Mouse (Mus musculus) testis, postnatal 10 days (tissue): ENCODE measurements around the gene Kcnj11.
A peak's percentile ranks its signal among the peaks of the same experiment; 100 is the strongest.

Source experiments
- DNase-seq: peaks from one replicate; pipeline ENCODE4 v3.0.0; 2021; ENCODE audit warnings: low spot score

Kcnj11 gene

GRCm38 (mm10) chr7:46104256-46104915 is 3.8 kb upstream of the Kcnj11 start:
- DNase-seq: no peak

- DNase-seq: no peak
Measured at GRCm38 (mm10) chr7:46103771-46104170, 3.2 kb upstream of the Kcnj11 start.

GRCm38 (mm10) chr7:46103075-46103591 is 2.6 kb upstream of the Kcnj11 start:
- no peak for DNase-seq

- DNase-seq: no peak
Measured at GRCm38 (mm10) chr7:46099682-46100081, 882 bp downstream of the Kcnj11 start.

- DNase-seq: no peak
Measured at GRCm38 (mm10) chr7:46098919-46099286, 1.7 kb downstream of the Kcnj11 start.

GRCm38 (mm10) chr7:46098221-46098918 is 2.2 kb downstream of the Kcnj11 start:
- DNase-seq: no peak

- DNase-seq: no peak
Measured at GRCm38 (mm10) chr7:46097319-46097783, 3.2 kb downstream of the Kcnj11 start.

GRCm38 (mm10) chr7:46096136-46096535 is 4.4 kb downstream of the Kcnj11 start:
- DNase-seq: peak; percentile 81

GRCm38 (mm10) chr7:46092803-46093202 is 7.8 kb downstream of the Kcnj11 start:
- no peak for DNase-seq

GRCm38 (mm10) chr7:46088241-46088640 is 12.3 kb downstream of the Kcnj11 start:
- DNase-seq: no peak

GRCm38 (mm10) chr7:46086378-46086777 is 14.2 kb downstream of the Kcnj11 start:
- DNase-seq: no peak

- DNase-seq: no peak
Measured at GRCm38 (mm10) chr7:46084839-46085513, 15.6 kb downstream of the Kcnj11 start.

GRCm38 (mm10) chr7:46084024-46084423 is 16.5 kb downstream of the Kcnj11 start:
- no peak for DNase-seq

GRCm38 (mm10) chr7:46077675-46078074 is 22.9 kb downstream of the Kcnj11 start:
- DNase-seq: no peak

GRCm38 (mm10) chr7:46076844-46077243 is 23.7 kb downstream of the Kcnj11 start:
- DNase-seq: no peak

GRCm38 (mm10) chr7:46068831-46069230 is 31.7 kb downstream of the Kcnj11 start:
- DNase-seq: no peak

GRCm38 (mm10) chr7:46063296-46063695 is 37.3 kb downstream of the Kcnj11 start:
- DNase-seq: no peak

- DNase-seq: no peak
Measured at GRCm38 (mm10) chr7:46061614-46062013, 39.0 kb downstream of the Kcnj11 start.

- no peak for DNase-seq
Measured at GRCm38 (mm10) chr7:46060688-46061087, 39.9 kb downstream of the Kcnj11 start.

GRCm38 (mm10) chr7:46058882-46059281 is 41.7 kb downstream of the Kcnj11 start:
- no peak for DNase-seq

GRCm38 (mm10) chr7:46053566-46053965 is 47.0 kb downstream of the Kcnj11 start:
- no peak for DNase-seq

- no peak for DNase-seq
Measured at GRCm38 (mm10) chr7:46052161-46052821, 48.3 kb downstream of the Kcnj11 start.
